Mouse (Mus musculus) liver, postnatal 0 days (tissue): ENCODE measurements around the gene Wdr82.

Experiments used
- CTCF ChIP-seq: sonication (generic); IDR thresholded peaks from 2 replicates; pipeline ENCODE4 v1.5.1; 2016; ENCODE audit warnings: antibody characterized with exemption, low read depth
- EP300 ChIP-seq: IDR thresholded peaks from 2 replicates; pipeline ENCODE4 v1.6.1; 2016; ENCODE audit warnings: antibody characterized with exemption, low read depth, mild to moderate bottlenecking

DNA sequence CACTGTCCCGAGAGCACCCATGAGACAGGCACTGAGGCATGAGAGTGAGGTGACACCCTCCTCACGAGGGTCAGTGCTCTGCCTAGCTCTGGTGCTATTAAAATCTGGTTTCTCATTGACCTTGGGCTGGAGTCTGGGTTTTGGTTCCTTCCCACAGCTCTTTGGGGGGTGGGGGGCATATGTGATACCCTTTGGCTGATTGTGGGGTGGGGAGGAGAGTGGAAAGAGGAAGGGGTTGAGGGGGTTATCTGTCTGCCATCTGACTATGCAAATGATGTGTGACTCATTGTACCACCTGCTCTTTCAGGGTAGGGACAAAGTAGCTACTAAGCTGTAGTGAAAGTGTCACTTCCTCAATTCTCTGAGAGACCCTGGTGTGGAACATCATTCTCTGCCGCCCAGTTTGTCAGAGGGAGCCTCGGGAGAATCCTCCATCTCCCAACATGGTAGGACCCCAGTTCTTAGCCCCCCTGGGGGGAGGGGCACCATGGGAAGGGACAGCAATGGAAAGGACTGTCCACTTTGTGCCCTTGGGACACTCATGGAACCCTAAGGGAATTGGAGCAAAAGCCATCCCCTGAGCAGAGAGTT is 51.6 kb downstream of the Wdr82 start, which contains the start of gene Tlr9:
- TF ChIP-seq CTCF (no peak), EP300 (no peak)
